Mouse (Mus musculus): ENCODE measurements around the gene Pik3ap1. TPM values are rescaled to one million over a fixed set of nuclear protein-coding genes. Genes with fewer than 3 reads are reported as not detected.
A peak's percentile ranks its signal among the peaks of the same experiment; 100 is the strongest.

Gene Pik3ap1
- polyA plus RNA-seq, 1 experiment from 2014 or later, result 5.3 TPM

- no peak overlapping the region for H3K4me2 ChIP-seq
- 63% methylated on average over 9 of the region's 9 CpGs for WGBS (ENCODE audit: insufficient replicate concordance)
- H3K4me1 ChIP-seq (replicated peaks), result peaks cover 5% of the 10 kb centered on the region
- DNase-seq, result no peak
- no peak overlapping the region for H3K4me3 ChIP-seq (replicated peaks)
- H3K27ac ChIP-seq, result no peak overlapping the region
- H3K36me3 ChIP-seq, result 0 out of 2 replicates have a peak, but pooled peaks cover 3% of the 10 kb centered on the region
- ATAC-seq (ENCODE audit: low read depth), result no peak
- no peak overlapping the region for H3K9ac ChIP-seq
- H3K9me3 ChIP-seq (replicated peaks), result no peaks in the 10 kb centered on the region
- no peaks in the 10 kb centered on the region for H3K27me3 ChIP-seq
Measured at GRCm38 (mm10) chr19:41270151-41270727, 114.7 kb downstream of the Pik3ap1 start.

GRCm38 (mm10) chr19:41266251-41266901 is 118.5 kb downstream of the Pik3ap1 start:
- H3K27me3 ChIP-seq, result no peaks in the 10 kb centered on the region
- ATAC-seq (ENCODE audit: low read depth), result no peak
- H3K27ac ChIP-seq, result no peak overlapping the region
- no peak overlapping the region for H3K4me2 ChIP-seq
- H3K4me1 ChIP-seq (replicated peaks), result peaks cover 20% of the 10 kb centered on the region
- WGBS (ENCODE audit: insufficient replicate concordance), result 58% methylated on average over 8 of the region's 8 CpGs
- H3K4me3 ChIP-seq (replicated peaks), result no peak overlapping the region
- no peak for DNase-seq
- H3K36me3 ChIP-seq, result no peaks in the 10 kb centered on the region
- H3K9ac ChIP-seq, result no peak overlapping the region
- H3K9me3 ChIP-seq (replicated peaks), result no peaks in the 10 kb centered on the region

GRCm38 (mm10) chr19:41264331-41264799 is 120.5 kb downstream of the Pik3ap1 start:
- ATAC-seq (ENCODE audit: low read depth), result no peak

GRCm38 (mm10) chr19:41263630-41264295 is 121.1 kb downstream of the Pik3ap1 start, which contains the start of gene Tm9sf3:
Gene Tm9sf3 (minus strand): TSS chr19:41263997.
- H3K27ac ChIP-seq, result peak within 1 kb of the TSS; percentile 93
- H3K4me1 ChIP-seq (replicated peaks), result peaks cover 45% of the 10 kb centered on the region
- H3K27me3 ChIP-seq, result no peaks in the 10 kb centered on the region
- no peaks in the 10 kb centered on the region for H3K9me3 ChIP-seq (replicated peaks)
- H3K36me3 ChIP-seq, result 0 out of 2 replicates have a peak, but pooled peaks cover 3% of the 10 kb centered on the region
- peak; percentile 88 for ATAC-seq (ENCODE audit: low read depth)
- H3K4me2 ChIP-seq, result peak within 1 kb of the TSS; percentile 82
- peak within 1 kb of the TSS; percentile 95 for H3K4me3 ChIP-seq (replicated peaks)
- DNase-seq, result peak; percentile 79
- peak within 1 kb of the TSS; percentile 95 for H3K9ac ChIP-seq
- under 1% methylated on average over 76 of the region's 98 CpGs for WGBS (ENCODE audit: insufficient replicate concordance)

More at GRCm38 (mm10) chr19:41264331-41264799, 120.5 kb downstream of the Pik3ap1 start:
- Histone ChIP-seq H3K9ac (peak overlapping the region; percentile 95), H3K36me3 (0 out of 2 replicates have a peak, but pooled peaks cover 3% of the 10 kb centered on the region), H3K27ac (peak overlapping the region; percentile 93), H3K4me1 (replicated peaks) (peaks cover 39% of the 10 kb centered on the region), H3K4me2 (peak overlapping the region; percentile 82), H3K4me3 (replicated peaks) (peak overlapping the region; percentile 95), H3K27me3 (no peaks in the 10 kb centered on the region), H3K9me3 (replicated peaks) (no peaks in the 10 kb centered on the region)
- WGBS (ENCODE audit: insufficient replicate concordance), result 18% methylated on average over 13 of the region's 13 CpGs
- peak; percentile 13 for DNase-seq

GRCm38 (mm10) chr19:41262712-41263629 is 121.9 kb downstream of the Pik3ap1 start:
- Histone ChIP-seq H3K27ac (peak overlapping the region; percentile 93), H3K4me3 (replicated peaks) (peak overlapping the region; percentile 95), H3K4me2 (peak overlapping the region; percentile 82), H3K36me3 (0 out of 2 replicates have a peak, but pooled peaks cover 3% of the 10 kb centered on the region), H3K4me1 (replicated peaks) (peaks cover 47% of the 10 kb centered on the region), H3K27me3 (no peaks in the 10 kb centered on the region), H3K9ac (peak overlapping the region; percentile 95), H3K9me3 (replicated peaks) (no peaks in the 10 kb centered on the region)
- ATAC-seq (ENCODE audit: low read depth) (peak; percentile 85), DNase-seq (peak; percentile 64)
- 3% methylated on average over 51 of the region's 51 CpGs for WGBS (ENCODE audit: insufficient replicate concordance)

GRCm38 (mm10) chr19:41260736-41261135 is 124.2 kb downstream of the Pik3ap1 start:
- H3K36me3 ChIP-seq, result peaks cover 3% of the 10 kb centered on the region
- DNase-seq (no peak), ATAC-seq (ENCODE audit: low read depth) (no peak)
- H3K4me2 ChIP-seq, result peak overlapping the region; percentile 20; the same call in 1 of the 2 replicates
- WGBS (ENCODE audit: insufficient replicate concordance), result 80% methylated on average over 3 of the region's 3 CpGs
- no peaks in the 10 kb centered on the region for H3K9me3 ChIP-seq (replicated peaks)
- no peaks in the 10 kb centered on the region for H3K27me3 ChIP-seq
- no peak overlapping the region for H3K27ac ChIP-seq
- no peak overlapping the region for H3K9ac ChIP-seq
- no peak overlapping the region for H3K4me3 ChIP-seq (replicated peaks)
- H3K4me1 ChIP-seq (replicated peaks), result peaks cover 47% of the 10 kb centered on the region

GRCm38 (mm10) chr19:41259256-41259655 is 125.6 kb downstream of the Pik3ap1 start:
- Histone ChIP-seq H3K27ac (no peak overlapping the region), H3K4me2 (no peak overlapping the region), H3K9ac (no peak overlapping the region), H3K27me3 (no peaks in the 10 kb centered on the region), H3K4me1 (replicated peaks) (peaks cover 39% of the 10 kb centered on the region), H3K9me3 (replicated peaks) (no peaks in the 10 kb centered on the region), H3K36me3 (peaks cover 8% of the 10 kb centered on the region), H3K4me3 (replicated peaks) (no peak overlapping the region)
- DNase-seq (no peak), ATAC-seq (ENCODE audit: low read depth) (no peak)
- 59% methylated on average over 6 of the region's 6 CpGs for WGBS (ENCODE audit: insufficient replicate concordance)

- Histone ChIP-seq H3K9ac (no peak overlapping the region), H3K4me3 (replicated peaks) (no peak overlapping the region), H3K27me3 (no peaks in the 10 kb centered on the region), H3K9me3 (replicated peaks) (no peaks in the 10 kb centered on the region), H3K4me2 (no peak overlapping the region), H3K27ac (no peak overlapping the region), H3K4me1 (replicated peaks) (peaks cover 39% of the 10 kb centered on the region), H3K36me3 (peaks cover 10% of the 10 kb centered on the region)
- 28% methylated on average over 2 of the region's 2 CpGs for WGBS (ENCODE audit: insufficient replicate concordance)
- peak; percentile 24 for DNase-seq
- ATAC-seq (ENCODE audit: low read depth), result no peak
Measured at GRCm38 (mm10) chr19:41258707-41259106, 126.2 kb downstream of the Pik3ap1 start.

- no peak overlapping the region for H3K27ac ChIP-seq
- no peak overlapping the region for H3K4me2 ChIP-seq
- 76% methylated on average over 5 of the region's 5 CpGs for WGBS (ENCODE audit: insufficient replicate concordance)
- H3K36me3 ChIP-seq, result peaks cover 12% of the 10 kb centered on the region
- no peak for ATAC-seq (ENCODE audit: low read depth)
- no peak for DNase-seq
- H3K9ac ChIP-seq, result no peak overlapping the region
- H3K9me3 ChIP-seq (replicated peaks), result no peaks in the 10 kb centered on the region
- H3K27me3 ChIP-seq, result no peaks in the 10 kb centered on the region
- H3K4me1 ChIP-seq (replicated peaks), result peaks cover 9% of the 10 kb centered on the region
- H3K4me3 ChIP-seq (replicated peaks), result no peak overlapping the region
Measured at GRCm38 (mm10) chr19:41254584-41254983, 130.3 kb downstream of the Pik3ap1 start.

GRCm38 (mm10) chr19:41248968-41249367 is 135.9 kb downstream of the Pik3ap1 start:
- WGBS (ENCODE audit: insufficient replicate concordance), result 72% methylated on average over 4 of the region's 4 CpGs
- no peak overlapping the region for H3K9ac ChIP-seq
- no peak overlapping the region for H3K4me3 ChIP-seq (replicated peaks)
- H3K27ac ChIP-seq, result no peak overlapping the region
- ATAC-seq (ENCODE audit: low read depth) (no peak), DNase-seq (no peak)
- H3K4me1 ChIP-seq (replicated peaks), result no peaks in the 10 kb centered on the region
- no peaks in the 10 kb centered on the region for H3K27me3 ChIP-seq
- H3K4me2 ChIP-seq, result no peak overlapping the region
- peaks cover 33% of the 10 kb centered on the region for H3K36me3 ChIP-seq
- no peaks in the 10 kb centered on the region for H3K9me3 ChIP-seq (replicated peaks)
